Mouse (Mus musculus): ENCODE measurements around the gene Btg2. TPM values are rescaled to one million over a fixed set of nuclear protein-coding genes. Genes with fewer than 3 reads are reported as not detected.

Gene Btg2
- total and polyA plus RNA-seq, 3 experiments, result 29.9 to 33.5 (median 31.0) TPM

DNA sequence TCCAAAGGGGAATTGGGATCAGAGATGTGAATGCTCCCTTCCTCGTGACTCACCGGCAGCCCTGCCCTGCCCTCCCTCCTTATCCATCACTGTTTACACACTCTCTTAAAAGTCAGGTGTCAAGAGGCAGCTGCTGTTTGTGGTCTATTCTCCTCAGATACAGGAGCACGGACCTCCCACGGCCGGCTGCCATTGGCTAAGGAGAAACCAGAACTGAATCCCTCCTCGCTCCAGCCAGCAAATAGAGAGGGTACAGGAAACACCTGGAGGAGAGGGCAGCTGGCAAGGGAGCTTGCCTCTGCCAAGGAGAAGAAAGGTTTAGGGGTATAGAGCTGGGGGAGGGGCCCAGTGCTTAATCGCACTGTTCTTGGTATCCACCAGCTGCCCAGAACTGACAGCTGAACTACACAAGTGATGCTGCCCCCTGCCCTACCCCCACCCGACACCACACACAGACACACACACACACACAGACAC is 11.7 kb downstream of the Btg2 start:
- peak in 1 of 2 experiments; percentile 73 for DNase-seq

DNA sequence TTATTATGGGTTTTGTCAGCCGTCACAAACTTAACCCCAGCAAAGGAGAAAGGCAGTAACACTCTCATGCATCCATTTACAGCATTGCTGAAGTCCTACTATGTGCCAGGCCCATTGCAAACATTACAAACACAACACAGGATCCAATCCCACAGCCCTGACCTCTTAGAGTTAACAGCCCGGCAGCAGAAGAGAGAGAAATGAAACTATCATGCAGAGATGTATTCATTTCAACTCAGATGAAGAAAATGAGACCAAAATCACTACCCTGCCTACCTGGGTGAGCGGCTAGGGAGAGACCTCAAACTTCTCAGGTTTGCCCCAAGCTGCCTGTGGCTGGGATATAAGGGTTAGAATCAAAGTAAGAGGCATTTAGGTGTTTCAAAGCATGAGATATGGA is 12.4 kb downstream of the Btg2 start:
- no peak overlapping the region for H3K4me3 ChIP-seq
- intact Hi-C loops (cut with DNase I), result no loop called here
- H3K9ac ChIP-seq (ENCODE audit: low read depth, low read length), result no peak overlapping the region
- TF ChIP-seq POLR2A (IDR thresholded peaks at IDR 0.05; ENCODE audit: insufficient read depth, low read depth, low read length) (no peak), EP300 (IDR thresholded peaks at IDR 0.05; ENCODE audit: insufficient read depth, low read depth, low read length) (no peak), CTCF (IDR thresholded peaks at IDR 0.05) (no peak)
- peak overlapping the region; percentile 33 for H3K27ac ChIP-seq
- DNase-seq, result no peak
- no peaks in the 10 kb centered on the region for H3K79me2 ChIP-seq (replicated peaks; ENCODE audit: control insufficient read depth, insufficient read depth, low read length)
- WGBS, result 60% methylated on average over 3 of the region's 3 CpGs
- H3K4me1 ChIP-seq (ENCODE audit: control insufficient read depth, insufficient read depth, low read length), result peaks cover 25% of the 10 kb centered on the region
- no peaks in the 10 kb centered on the region for H3K27me3 ChIP-seq (ENCODE audit: control insufficient read depth, insufficient read depth, low read length)
- H3K36me3 ChIP-seq (ENCODE audit: control insufficient read depth, insufficient read depth, low read length), result no peaks in the 10 kb centered on the region

More for the DNA sequence above, 11.7 kb downstream of the Btg2 start:
- WGBS, result 12% methylated on average over 8 of the region's 8 CpGs
- Histone ChIP-seq H3K36me3 (ENCODE audit: control insufficient read depth, insufficient read depth, low read length) (no peaks in the 10 kb centered on the region), H3K79me2 (replicated peaks; ENCODE audit: control insufficient read depth, insufficient read depth, low read length) (no peaks in the 10 kb centered on the region), H3K4me1 (ENCODE audit: control insufficient read depth, insufficient read depth, low read length) (peaks cover 24% of the 10 kb centered on the region), H3K9ac (ENCODE audit: low read depth, low read length) (no peak overlapping the region), H3K4me3 (no peak overlapping the region), H3K27ac (no peak overlapping the region; the same call in 1 of the 2 replicates), H3K27me3 (ENCODE audit: control insufficient read depth, insufficient read depth, low read length) (no peaks in the 10 kb centered on the region)
- intact Hi-C loops (cut with DNase I), result no loop called here
- no peak for TF ChIP-seq CTCF (IDR thresholded peaks at IDR 0.05)

DNA sequence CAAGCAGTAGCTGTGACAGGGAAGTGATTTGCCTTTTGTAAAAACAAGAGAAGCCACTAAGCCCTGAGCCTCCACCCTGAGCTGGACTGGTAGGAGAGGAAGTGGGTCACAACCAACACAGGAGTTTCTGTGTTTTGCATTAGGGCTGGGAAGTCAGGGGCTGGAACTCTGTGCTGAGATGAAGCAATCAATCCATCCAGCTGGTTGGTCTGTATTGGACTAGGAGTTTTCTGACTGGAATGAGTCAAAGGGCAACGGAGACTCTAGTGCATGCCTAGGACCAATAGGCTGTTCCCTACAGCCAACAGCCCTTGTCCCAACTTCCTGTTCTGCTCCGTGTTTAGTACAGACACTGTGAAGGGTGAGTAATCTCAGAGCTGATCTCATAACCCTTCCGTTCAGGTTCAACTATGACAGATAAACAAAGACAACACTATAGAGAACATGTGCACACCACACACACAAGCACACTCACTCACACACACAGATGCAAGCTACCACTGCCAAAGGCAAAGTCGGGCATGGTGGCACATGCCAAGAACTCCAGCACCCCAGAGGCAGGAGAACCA is 13.6 kb downstream of the Btg2 start:
- WGBS, result 39% methylated on average over 4 of the region's 4 CpGs
- H3K4me3 ChIP-seq, result no peak overlapping the region
- H3K4me1 ChIP-seq (ENCODE audit: control insufficient read depth, insufficient read depth, low read length), result peaks cover 32% of the 10 kb centered on the region
- peak; percentile 65 to 80 for DNase-seq
- peak overlapping the region; percentile 98 for H3K27ac ChIP-seq
- TF ChIP-seq EP300 (IDR thresholded peaks at IDR 0.05; ENCODE audit: insufficient read depth, low read depth, low read length) (peak; percentile 73; the same call in 1 of the 2 replicates), CTCF (IDR thresholded peaks at IDR 0.05) (no peak), POLR2A (IDR thresholded peaks at IDR 0.05; ENCODE audit: insufficient read depth, low read depth, low read length) (peak; percentile 46; the same call in 1 of the 2 replicates)
- intact Hi-C loops (cut with DNase I), result no loop called here
- H3K9ac ChIP-seq (ENCODE audit: low read depth, low read length), result no peak overlapping the region
- H3K79me2 ChIP-seq (replicated peaks; ENCODE audit: control insufficient read depth, insufficient read depth, low read length), result no peaks in the 10 kb centered on the region
- no peaks in the 10 kb centered on the region for H3K36me3 ChIP-seq (ENCODE audit: control insufficient read depth, insufficient read depth, low read length)
- H3K27me3 ChIP-seq (ENCODE audit: control insufficient read depth, insufficient read depth, low read length), result no peaks in the 10 kb centered on the region

DNA sequence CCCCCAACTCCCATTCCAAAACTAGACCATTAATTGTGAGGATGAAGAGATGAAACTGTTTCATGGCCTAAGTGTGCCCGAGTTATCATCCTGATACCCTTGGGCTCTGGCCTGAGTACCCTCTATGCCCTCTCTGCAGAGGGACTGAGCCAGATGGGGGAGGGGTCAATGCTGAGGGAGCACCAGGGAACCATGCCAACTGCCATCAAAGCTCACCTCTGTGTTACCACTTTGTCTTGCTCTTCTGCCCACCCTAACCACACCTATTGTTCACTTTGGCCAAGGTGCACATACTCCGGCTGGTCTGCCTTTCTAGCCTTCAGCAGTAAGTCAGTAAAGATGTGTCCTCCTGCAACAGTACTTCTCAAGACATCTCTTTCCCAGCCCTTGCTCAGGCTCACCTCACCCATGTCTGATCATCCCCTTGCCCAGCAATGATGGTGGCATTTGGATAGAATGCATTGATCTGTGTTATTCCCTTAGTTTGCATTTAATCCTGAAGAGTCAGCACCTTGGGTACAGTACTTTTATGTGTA is 14.6 kb downstream of the Btg2 start:
- Histone ChIP-seq H3K4me1 (ENCODE audit: control insufficient read depth, insufficient read depth, low read length) (peaks cover 36% of the 10 kb centered on the region), H3K9ac (ENCODE audit: low read depth, low read length) (no peak overlapping the region), H3K27me3 (ENCODE audit: control insufficient read depth, insufficient read depth, low read length) (no peaks in the 10 kb centered on the region), H3K4me3 (no peak overlapping the region), H3K79me2 (replicated peaks; ENCODE audit: control insufficient read depth, insufficient read depth, low read length) (no peaks in the 10 kb centered on the region), H3K27ac (peak overlapping the region; percentile 98), H3K36me3 (ENCODE audit: control insufficient read depth, insufficient read depth, low read length) (no peaks in the 10 kb centered on the region)
- no peak for DNase-seq
- TF ChIP-seq CTCF (IDR thresholded peaks at IDR 0.05) (no peak), EP300 (IDR thresholded peaks at IDR 0.05; ENCODE audit: insufficient read depth, low read depth, low read length) (no peak), POLR2A (IDR thresholded peaks at IDR 0.05; ENCODE audit: insufficient read depth, low read depth, low read length) (no peak)
- 92% methylated on average over 2 of the region's 2 CpGs for WGBS
- intact Hi-C loops (cut with DNase I), result no loop called here

DNA sequence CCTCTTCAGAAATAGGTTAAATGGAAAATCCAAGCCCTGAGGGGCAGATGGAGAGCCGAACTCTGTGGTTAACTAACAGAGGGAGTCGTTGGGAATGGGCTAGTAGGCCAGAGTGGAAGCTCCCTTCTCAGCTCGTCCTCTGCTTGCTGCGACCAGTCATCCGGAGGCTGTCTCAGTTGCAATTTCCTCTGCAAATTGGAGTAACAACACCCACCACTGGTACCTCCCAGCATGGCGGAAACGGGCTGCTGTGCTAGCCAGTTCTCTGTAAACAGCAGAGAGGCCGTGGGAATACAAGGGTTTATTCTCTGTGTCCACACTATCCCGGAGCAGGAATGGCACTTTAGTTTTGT is 15.2 kb downstream of the Btg2 start:
- Histone ChIP-seq H3K36me3 (ENCODE audit: control insufficient read depth, insufficient read depth, low read length) (no peaks in the 10 kb centered on the region), H3K27me3 (ENCODE audit: control insufficient read depth, insufficient read depth, low read length) (no peaks in the 10 kb centered on the region), H3K4me3 (peak overlapping the region; percentile 26), H3K79me2 (replicated peaks; ENCODE audit: control insufficient read depth, insufficient read depth, low read length) (no peaks in the 10 kb centered on the region), H3K27ac (peak overlapping the region; percentile 98), H3K4me1 (ENCODE audit: control insufficient read depth, insufficient read depth, low read length) (peaks cover 36% of the 10 kb centered on the region), H3K9ac (ENCODE audit: low read depth, low read length) (peak overlapping the region; percentile 53)
- intact Hi-C loops (cut with DNase I), result loop anchor here (1.0 kb wide), 1 partner anchor 14 kb away; no protein-coding TSS in a partner anchor
- DNase-seq, result peak; percentile 69 to 75
- 25% methylated on average over 9 of the region's 9 CpGs for WGBS
- TF ChIP-seq CTCF (IDR thresholded peaks at IDR 0.05) (no peak), EP300 (IDR thresholded peaks at IDR 0.05; ENCODE audit: insufficient read depth, low read depth, low read length) (no peak), POLR2A (IDR thresholded peaks at IDR 0.05; ENCODE audit: insufficient read depth, low read depth, low read length) (peak; percentile 80)

- intact Hi-C loops (cut with DNase I), result loop anchor here (1.0 kb wide), 1 partner anchor 14 kb away; no protein-coding TSS in a partner anchor
Measured at GRCm38 (mm10) chr1:134063086-134063772, 15.7 kb downstream of the Btg2 start.

More at GRCm38 (mm10) chr1:134063086-134063772, 15.7 kb downstream of the Btg2 start:
- peak overlapping the region; percentile 26 for H3K4me3 ChIP-seq
- no peaks in the 10 kb centered on the region for H3K27me3 ChIP-seq (ENCODE audit: control insufficient read depth, insufficient read depth, low read length)
- peak; percentile 80 to 83 for DNase-seq
- peaks cover 36% of the 10 kb centered on the region for H3K4me1 ChIP-seq (ENCODE audit: control insufficient read depth, insufficient read depth, low read length)
- H3K79me2 ChIP-seq (replicated peaks; ENCODE audit: control insufficient read depth, insufficient read depth, low read length), result no peaks in the 10 kb centered on the region
- no peak for TF ChIP-seq POLR2A (IDR thresholded peaks at IDR 0.05; ENCODE audit: insufficient read depth, low read depth, low read length)
- 0 out of 2 replicates have a peak, but pooled peaks have one; percentile 15 for TF ChIP-seq EP300 (IDR thresholded peaks at IDR 0.05; ENCODE audit: insufficient read depth, low read depth, low read length)
- no peak for TF ChIP-seq CTCF (IDR thresholded peaks at IDR 0.05)
- peak overlapping the region; percentile 53 for H3K9ac ChIP-seq (ENCODE audit: low read depth, low read length)
- H3K36me3 ChIP-seq (ENCODE audit: control insufficient read depth, insufficient read depth, low read length), result no peaks in the 10 kb centered on the region
- WGBS, result 11% methylated on average over 33 of the region's 33 CpGs
- H3K27ac ChIP-seq, result peak overlapping the region; percentile 98
